Mouse (Mus musculus) spleen, adult 2 months (tissue): Measurements from ENCODE around the gene Mctp1.

Experiments used
- CTCF ChIP-seq: fragments of 200-500 bp; IDR thresholded peaks from 2 replicates; pipeline ENCODE4 v1.5.1; 2011; ENCODE audit warnings: mild to moderate bottlenecking, inconsistent platforms; ENCODE audit not compliant: insufficient read depth, insufficient read length, insufficient replicate concordance; ENCODE audit errors: extremely low read depth
- POLR2A ChIP-seq: fragments of 200-500 bp; IDR thresholded peaks from 2 replicates; pipeline ENCODE4 v1.6.1; 2011; ENCODE audit warnings: low read depth, low read length, inconsistent platforms

GRCm38 (mm10) chr13:76857024-76857423 is 472.7 kb downstream of the Mctp1 start:
- TF ChIP-seq CTCF (no peak), POLR2A (no peak)
